Mouse (Mus musculus) left cerebral cortex, adult 2 months (tissue): ENCODE measurements at regions not wholly inside any gene's neighbourhood (a gene's known extent, or its start where the extent isn't known, plus 50 kb on each side); places are given as distances from the start of the nearest gene placed in this dataset.

Source experiments
- DNase-seq, 2 experiments: peaks; one replicate each; pipeline ENCODE4 v3.0.0; 2021 to 2022; ENCODE audit warnings: low spot score in 2 of 2, mixed read lengths in 1 of 2; ENCODE audit errors: extremely low spot score in 1 of 2
- H3K27ac ChIP-seq: fragments of 200-600 bp; 2 replicates; pipeline ENCODE4 v1.8.1; 2022
- H3K4me3 ChIP-seq: fragments of 200-600 bp; 2 replicates; pipeline ENCODE4 v1.8.1; 2022
- CTCF ChIP-seq: fragments of 200-600 bp; IDR thresholded peaks from 2 replicates; pipeline ENCODE4 v1.8.1; 2022; ENCODE audit warnings: antibody characterized with exemption, mild to moderate bottlenecking, moderate library complexity
- intact Hi-C: fragments of 180-260 bp; cut with DNase I; formaldehyde crosslinking; loops from one replicate; pipeline ENCODE4 v1.15.1; 2025

GRCm38 (mm10) chr10:43634371-43635080 is 56.4 kb downstream of the Cd24a start:
- TF ChIP-seq CTCF = no peak
- intact Hi-C loops = no loop called here

DNA sequence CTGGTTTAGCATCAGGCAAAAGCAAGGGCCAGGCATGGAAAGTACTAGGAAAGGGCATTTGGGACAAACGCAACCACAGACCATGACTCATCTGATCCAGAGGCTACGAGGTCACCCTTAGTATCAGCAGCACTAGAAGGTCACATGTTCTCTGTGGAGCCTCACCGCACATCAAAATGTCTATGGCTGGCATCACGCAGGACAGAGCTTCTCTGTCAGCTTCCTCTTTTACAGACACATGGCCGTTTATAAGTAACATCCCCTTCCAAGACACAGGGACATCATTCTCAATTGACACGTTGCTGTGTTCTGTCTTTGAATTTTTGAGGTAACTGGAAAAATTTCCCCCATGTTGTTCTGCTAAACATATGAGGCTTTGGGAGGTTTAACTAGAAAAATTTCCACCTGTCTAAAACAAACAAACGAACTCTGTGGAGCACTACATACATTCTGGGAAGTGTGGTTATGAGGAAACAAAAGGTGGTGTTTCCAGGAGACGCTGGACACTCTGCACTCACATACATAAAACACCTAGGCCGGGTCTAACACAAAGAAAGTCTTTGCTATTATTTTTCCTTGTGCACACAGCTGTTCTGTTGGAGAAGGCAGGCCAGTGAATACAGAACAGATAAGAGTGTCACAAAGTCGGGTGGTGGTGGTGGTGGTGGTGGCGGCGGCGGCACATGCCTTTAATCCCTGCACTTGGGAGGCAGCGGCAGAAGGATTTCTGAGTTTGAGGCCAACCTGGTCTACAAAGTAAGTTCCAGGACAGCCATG is 63.3 kb downstream of the Cd24a start:
- no peak overlapping the region for H3K4me3 ChIP-seq
- no peak overlapping the region for H3K27ac ChIP-seq
- no peak for TF ChIP-seq CTCF
- DNase-seq = no peak
- intact Hi-C loops = no loop called here

More at GRCm38 (mm10) chr10:43634371-43635080, 56.4 kb downstream of the Cd24a start:
- Histone ChIP-seq H3K27ac (no peak overlapping the region), H3K4me3 (no peak overlapping the region)
- DNase-seq = no peak

- intact Hi-C loops = no loop called here
- DNase-seq = no peak
- Histone ChIP-seq H3K27ac (no peak overlapping the region), H3K4me3 (no peak overlapping the region)
- TF ChIP-seq CTCF = no peak
These were observed 68.2 kb downstream of the Cd24a start for GRCm38 (mm10) chr10:43646326-43646725.

- no peak overlapping the region for H3K4me3 ChIP-seq
- TF ChIP-seq CTCF = no peak
- no peak for DNase-seq
- H3K27ac ChIP-seq = no peak overlapping the region
- intact Hi-C loops = no loop called here
These were observed 68.9 kb downstream of the Cd24a start for GRCm38 (mm10) chr10:43646965-43647364.

DNA sequence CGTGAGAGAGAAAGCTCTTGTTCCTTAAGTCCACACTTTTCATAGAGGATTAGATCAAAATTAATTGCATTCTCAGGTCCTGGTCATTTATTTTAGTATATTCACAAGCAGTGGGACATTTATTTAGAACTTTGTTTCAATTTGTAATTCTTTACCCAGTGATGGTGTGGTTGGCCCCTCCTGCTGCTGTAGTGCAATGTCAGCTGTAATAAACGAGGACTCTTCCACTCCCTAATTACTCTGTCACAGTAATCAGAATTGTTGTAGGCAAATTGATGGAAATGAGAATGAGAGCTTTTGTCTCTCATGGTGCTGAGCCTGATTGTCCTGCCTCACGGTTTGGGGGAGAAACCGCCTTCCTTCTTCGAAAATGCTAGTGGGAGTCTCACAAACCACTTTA is 70.1 kb downstream of the Cd24a start:
- intact Hi-C loops = no loop called here
- no peak for TF ChIP-seq CTCF
- DNase-seq = no peak
- Histone ChIP-seq H3K4me3 (no peak overlapping the region), H3K27ac (no peak overlapping the region)

DNA sequence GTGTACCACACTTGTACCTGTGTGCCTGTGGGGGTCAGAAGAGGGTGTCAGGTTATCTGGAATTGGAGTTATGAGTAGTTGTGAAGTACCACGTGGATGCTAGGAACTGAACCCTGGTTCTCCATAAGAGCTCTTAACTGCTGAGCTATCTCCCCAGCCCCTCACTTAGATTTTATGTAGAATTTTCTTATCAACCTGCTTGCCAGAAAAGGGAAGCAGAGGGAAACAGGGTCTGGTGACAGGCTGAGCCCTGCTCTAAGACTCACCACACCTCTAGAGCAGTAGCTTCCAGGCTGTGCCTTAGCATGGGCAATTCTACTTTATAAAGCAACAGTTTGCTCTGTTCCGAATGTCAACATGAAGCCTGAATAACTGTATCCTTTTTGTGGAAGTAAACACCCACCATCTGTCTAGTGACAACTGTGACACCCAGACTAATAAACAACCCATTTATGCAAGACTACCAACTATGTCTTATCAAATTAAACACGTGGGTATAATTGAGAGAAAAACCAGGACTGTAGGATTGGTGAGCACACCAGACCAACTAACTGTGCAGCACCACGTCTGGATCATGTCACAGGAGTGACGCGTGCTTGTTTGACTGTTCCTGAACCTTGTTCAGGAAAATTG is 70.8 kb downstream of the Cd24a start:
- no peak for DNase-seq
- Histone ChIP-seq H3K27ac (no peak overlapping the region), H3K4me3 (no peak overlapping the region)
- no peak for TF ChIP-seq CTCF
- intact Hi-C loops = no loop called here

DNA sequence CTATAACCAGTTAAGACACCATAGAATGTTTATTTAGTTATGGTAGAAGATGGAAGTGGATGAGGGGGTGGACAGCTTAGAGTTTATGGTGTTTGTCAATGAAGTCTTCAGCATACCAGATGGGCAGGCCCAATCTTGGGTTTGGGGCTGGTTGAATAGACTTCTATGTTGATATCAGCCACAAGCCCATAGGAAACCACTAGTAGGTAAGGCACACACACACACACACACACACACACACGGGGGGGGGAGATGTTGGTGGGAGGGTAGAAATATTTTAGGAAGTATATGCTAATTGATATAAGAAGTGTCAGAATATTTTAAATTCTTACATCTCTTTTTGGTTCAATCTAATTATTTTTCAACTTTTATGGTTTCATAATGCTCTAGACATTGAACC is 72.4 kb downstream of the Cd24a start:
- intact Hi-C loops = no loop called here

GRCm38 (mm10) chr10:43651505-43651904 is 73.4 kb downstream of the Cd24a start:
- H3K27ac ChIP-seq = no peak overlapping the region
- DNase-seq = no peak
- no peak overlapping the region for H3K4me3 ChIP-seq
- intact Hi-C loops = no loop called here
- TF ChIP-seq CTCF = no peak

More for the DNA sequence above, 72.4 kb downstream of the Cd24a start:
- no peak overlapping the region for H3K4me3 ChIP-seq
- no peak for DNase-seq
- H3K27ac ChIP-seq = no peak overlapping the region
- TF ChIP-seq CTCF = no peak

- intact Hi-C loops = no loop called here
- DNase-seq = no peak
These were observed 73.8 kb downstream of the Cd24a start for GRCm38 (mm10) chr10:43651915-43652314.

DNA sequence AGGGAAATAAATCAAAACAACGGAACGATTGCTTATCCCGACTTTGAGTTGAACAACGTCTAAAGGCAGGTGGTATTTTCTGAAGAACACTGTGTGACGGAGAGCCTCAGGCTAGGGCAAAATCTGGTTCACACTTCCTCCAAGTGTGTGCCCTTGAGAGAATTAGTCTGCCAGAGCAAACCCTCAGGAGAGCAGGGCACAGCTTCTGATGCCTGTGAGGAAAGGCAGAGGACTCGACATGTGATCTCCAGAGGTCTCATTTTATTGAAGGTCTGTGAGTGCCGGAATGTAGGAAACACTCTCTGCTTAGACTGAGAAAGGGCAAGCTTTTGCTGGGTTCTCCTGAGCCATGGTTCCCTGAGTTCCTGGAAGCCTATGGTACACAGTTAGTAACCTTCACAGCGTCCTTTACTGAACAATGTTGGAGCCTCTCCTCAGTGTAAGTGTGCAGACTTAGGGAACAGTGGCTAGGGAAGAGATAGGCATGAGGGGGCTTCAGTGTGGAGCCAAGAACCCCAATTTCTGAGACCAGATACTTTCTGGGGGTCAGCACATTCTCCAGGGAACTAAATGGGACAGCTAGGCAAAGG is 77.1 kb downstream of the Cd24a start:
- TF ChIP-seq CTCF = no peak
- Histone ChIP-seq H3K4me3 (no peak overlapping the region), H3K27ac (no peak overlapping the region)
- intact Hi-C loops = no loop called here
- no peak for DNase-seq

More at GRCm38 (mm10) chr10:43651915-43652314, 73.8 kb downstream of the Cd24a start:
- Histone ChIP-seq H3K27ac (no peak overlapping the region), H3K4me3 (no peak overlapping the region)
- no peak for TF ChIP-seq CTCF

DNA sequence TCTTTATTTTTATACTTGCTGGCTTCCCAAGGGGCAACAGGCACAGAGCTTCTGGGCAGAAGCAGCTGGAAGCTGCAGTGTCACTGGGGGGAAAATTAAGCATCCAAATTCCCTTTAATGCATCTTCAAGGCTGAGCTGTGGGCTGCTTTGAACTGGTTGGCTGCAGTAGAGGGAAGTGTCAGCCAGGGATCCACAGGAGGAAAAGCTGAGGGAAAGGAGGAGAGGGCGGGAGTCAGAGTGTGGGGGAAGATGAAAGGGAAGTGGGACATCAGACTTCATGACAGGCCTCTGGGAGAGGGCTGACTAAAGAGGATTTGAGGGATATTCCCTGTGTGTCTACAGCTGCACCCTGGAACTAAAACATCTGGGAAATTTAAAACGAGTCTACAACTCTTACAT is 77.6 kb downstream of the Cd24a start:
- no peak overlapping the region for H3K27ac ChIP-seq
- no peak for TF ChIP-seq CTCF
- no peak overlapping the region for H3K4me3 ChIP-seq
- intact Hi-C loops = no loop called here
- DNase-seq = no peak

GRCm38 (mm10) chr10:43656207-43656606 is 78.1 kb downstream of the Cd24a start:
- no peak for DNase-seq
- intact Hi-C loops = no loop called here
- Histone ChIP-seq H3K27ac (no peak overlapping the region), H3K4me3 (no peak overlapping the region)
- TF ChIP-seq CTCF = no peak
